Mouse (Mus musculus): ENCODE results near the gene Bcr. TPM values are rescaled to one million over a fixed set of nuclear protein-coding genes. Genes with fewer than 3 reads are reported as not detected.

The Bcr gene
- total RNA-seq, 1 experiment from 2014 or later: 7.1 TPM

- ATAC-seq (replicated peaks; ENCODE audit: insufficient number of reproducible peaks, low FRiP score, low TSS enrichment, poor library complexity, severe bottlenecking): no peak
Measured at GRCm38 (mm10) chr10:75156835-75157234, 96.4 kb downstream of the Bcr start.

- ATAC-seq (replicated peaks; ENCODE audit: insufficient number of reproducible peaks, low FRiP score, low TSS enrichment, poor library complexity, severe bottlenecking): no peak
Measured at GRCm38 (mm10) chr10:75157713-75158112, 97.3 kb downstream of the Bcr start.

- ATAC-seq (replicated peaks; ENCODE audit: insufficient number of reproducible peaks, low FRiP score, low TSS enrichment, poor library complexity, severe bottlenecking): no peak
Measured at GRCm38 (mm10) chr10:75158356-75158755, 98.0 kb downstream of the Bcr start.

GRCm38 (mm10) chr10:75160171-75160900 is 99.9 kb downstream of the Bcr start:
- ATAC-seq (replicated peaks; ENCODE audit: insufficient number of reproducible peaks, low FRiP score, low TSS enrichment, poor library complexity, severe bottlenecking): no peak

GRCm38 (mm10) chr10:75165825-75166481 is 105.6 kb downstream of the Bcr start:
- ATAC-seq (replicated peaks; ENCODE audit: insufficient number of reproducible peaks, low FRiP score, low TSS enrichment, poor library complexity, severe bottlenecking): no peak

GRCm38 (mm10) chr10:75166601-75167000 is 106.2 kb downstream of the Bcr start:
- ATAC-seq (replicated peaks; ENCODE audit: insufficient number of reproducible peaks, low FRiP score, low TSS enrichment, poor library complexity, severe bottlenecking): no peak

GRCm38 (mm10) chr10:75170207-75170850 is 109.9 kb downstream of the Bcr start:
- ATAC-seq (replicated peaks; ENCODE audit: insufficient number of reproducible peaks, low FRiP score, low TSS enrichment, poor library complexity, severe bottlenecking): no peak

GRCm38 (mm10) chr10:75173056-75173455 is 112.7 kb downstream of the Bcr start:
- no peak for ATAC-seq (replicated peaks; ENCODE audit: insufficient number of reproducible peaks, low FRiP score, low TSS enrichment, poor library complexity, severe bottlenecking)

- no peak for ATAC-seq (replicated peaks; ENCODE audit: insufficient number of reproducible peaks, low FRiP score, low TSS enrichment, poor library complexity, severe bottlenecking)
Measured at GRCm38 (mm10) chr10:75173712-75174111, 113.3 kb downstream of the Bcr start.

- no peak for ATAC-seq (replicated peaks; ENCODE audit: insufficient number of reproducible peaks, low FRiP score, low TSS enrichment, poor library complexity, severe bottlenecking)
Measured at GRCm38 (mm10) chr10:75176494-75176893, 116.1 kb downstream of the Bcr start.

- no peak for ATAC-seq (replicated peaks; ENCODE audit: insufficient number of reproducible peaks, low FRiP score, low TSS enrichment, poor library complexity, severe bottlenecking)
Measured at GRCm38 (mm10) chr10:75178911-75179310, 118.5 kb downstream of the Bcr start.

- ATAC-seq (replicated peaks; ENCODE audit: insufficient number of reproducible peaks, low FRiP score, low TSS enrichment, poor library complexity, severe bottlenecking): peak; percentile 62; the same call in 1 of the 2 replicates
Measured at GRCm38 (mm10) chr10:75182151-75182774, 121.9 kb downstream of the Bcr start.

GRCm38 (mm10) chr10:75184826-75185225 is 124.4 kb downstream of the Bcr start:
- ATAC-seq (replicated peaks; ENCODE audit: insufficient number of reproducible peaks, low FRiP score, low TSS enrichment, poor library complexity, severe bottlenecking): no peak

GRCm38 (mm10) chr10:75186551-75186950 is 126.2 kb downstream of the Bcr start:
- no peak for ATAC-seq (replicated peaks; ENCODE audit: insufficient number of reproducible peaks, low FRiP score, low TSS enrichment, poor library complexity, severe bottlenecking)

- ATAC-seq (replicated peaks; ENCODE audit: insufficient number of reproducible peaks, low FRiP score, low TSS enrichment, poor library complexity, severe bottlenecking): 0 out of 2 replicates have a peak, but pooled peaks have one; percentile 14
Measured at GRCm38 (mm10) chr10:75187366-75188056, 127.1 kb downstream of the Bcr start.

- 0 out of 2 replicates have a peak, but pooled peaks have one; percentile 27 for ATAC-seq (replicated peaks; ENCODE audit: insufficient number of reproducible peaks, low FRiP score, low TSS enrichment, poor library complexity, severe bottlenecking)
Measured at GRCm38 (mm10) chr10:75191647-75192046, 131.3 kb downstream of the Bcr start.

GRCm38 (mm10) chr10:75197817-75198216 is 137.4 kb downstream of the Bcr start:
- no peak for ATAC-seq (replicated peaks; ENCODE audit: insufficient number of reproducible peaks, low FRiP score, low TSS enrichment, poor library complexity, severe bottlenecking)

GRCm38 (mm10) chr10:75200733-75201132 is 140.3 kb downstream of the Bcr start:
- no peak for ATAC-seq (replicated peaks; ENCODE audit: insufficient number of reproducible peaks, low FRiP score, low TSS enrichment, poor library complexity, severe bottlenecking)

- no peak for ATAC-seq (replicated peaks; ENCODE audit: insufficient number of reproducible peaks, low FRiP score, low TSS enrichment, poor library complexity, severe bottlenecking)
Measured at GRCm38 (mm10) chr10:75206192-75206591, 145.8 kb downstream of the Bcr start.
